Mouse (Mus musculus): ENCODE measurements around the gene Gm28036.
A peak's percentile ranks its signal among the peaks of the same experiment; 100 is the strongest.

- no peak for TF ChIP-seq POLR2A (IDR thresholded peaks at IDR 0.05; ENCODE audit: extremely low read depth, insufficient read depth, low read length)
- peak; percentile 31 for TF ChIP-seq CTCF (IDR thresholded peaks at IDR 0.05; ENCODE audit: extremely low read depth, insufficient read depth, low read length)
These were observed 8.8 kb upstream of the Gm28036 start for GRCm38 (mm10) chr2:156135695-156136094.

Data from cortical plate, adult 2 months (tissue).